Mouse (Mus musculus) C2C12 (cell line): ENCODE results near the gene Gpr146. TPM values are rescaled to one million over a fixed set of nuclear protein-coding genes. Genes with fewer than 3 reads are reported as not detected.

Experiments
- H3K27me3 ChIP-seq: one replicate; pipeline ENCODE4 v1.6.1; 2011; ENCODE audit not compliant: control insufficient read depth, insufficient read depth, insufficient read length
- H3K36me3 ChIP-seq: one replicate; pipeline ENCODE4 v1.6.1; 2011; ENCODE audit not compliant: control insufficient read depth, insufficient read depth
- H3K4me3 ChIP-seq: one replicate; pipeline ENCODE4 v1.5.1; 2011; ENCODE audit warnings: mild to moderate bottlenecking, control low read depth; ENCODE audit not compliant: poor library complexity, insufficient read depth, severe bottlenecking
- H3K79me2 ChIP-seq: one replicate; pipeline ENCODE4 v1.6.1; 2011; ENCODE audit not compliant: control insufficient read depth, insufficient read depth
- H3K79me3 ChIP-seq: one replicate; pipeline ENCODE4 v1.6.1; 2011; ENCODE audit warnings: low read depth, control low read depth
- H3ac ChIP-seq: one replicate; pipeline ENCODE3; 2011; ENCODE audit warnings: low read depth; ENCODE audit not compliant: control insufficient read depth, insufficient read length
- CEBPB ChIP-seq: IDR thresholded peaks from one replicate; pipeline ENCODE4 v1.6.1; 2011; ENCODE audit warnings: low read depth, mild to moderate bottlenecking, control low read depth, moderate library complexity
- CTCF ChIP-seq: IDR thresholded peaks from one replicate; pipeline ENCODE4 v1.5.1; 2011; ENCODE audit not compliant: control insufficient read depth, insufficient read depth, insufficient read length
- FOSL1 ChIP-seq: IDR thresholded peaks from one replicate; pipeline ENCODE4 v1.8.0; 2011; ENCODE audit warnings: mild to moderate bottlenecking, low read length; ENCODE audit not compliant: poor library complexity, insufficient read depth, severe bottlenecking
- MAX ChIP-seq: IDR thresholded peaks from one replicate; pipeline ENCODE4 v1.6.1; 2011; ENCODE audit warnings: mild to moderate bottlenecking, control low read depth
- MYOD1 ChIP-seq: IDR thresholded peaks from one replicate; pipeline ENCODE4 v1.6.1; 2011; ENCODE audit warnings: low read depth; ENCODE audit not compliant: control insufficient read depth, insufficient read length
- MYOG ChIP-seq: IDR thresholded peaks from one replicate; pipeline ENCODE4 v1.6.1; 2011; ENCODE audit not compliant: control insufficient read depth, insufficient read length; ENCODE audit errors: extremely low read depth
- USF1 ChIP-seq: IDR thresholded peaks from one replicate; pipeline ENCODE4 v1.6.1; 2011; ENCODE audit warnings: low read depth, mild to moderate bottlenecking, control low read depth, moderate library complexity
- polyA plus RNA-seq: library from polyadenylated mRNA; unstranded; fragments of >200 nt; fragmentation: generic; extraction: Trizol; gene quantifications from one replicate; pipeline ENCODE4 v1.2.1, GENCODE M21; 2012; ENCODE audit warnings: missing spikeins

Gpr146 gene
- polyA plus RNA-seq, 1 experiment, result 1.7 TPM

GRCm38 (mm10) chr5:139363858-139364257 lies 13.6 kb upstream of the Gpr146 start:
- no peaks in the 10 kb centered on the region for H3K36me3 ChIP-seq
- H3ac ChIP-seq, result no peak overlapping the region
- TF ChIP-seq MAX, result no peak
- TF ChIP-seq MYOG, result no peak
- no peak for TF ChIP-seq CTCF
- TF ChIP-seq CEBPB, result no peak
- no peak for TF ChIP-seq USF1
- no peak for TF ChIP-seq FOSL1
- no peak for TF ChIP-seq MYOD1
- no peak overlapping the region for H3K4me3 ChIP-seq
- H3K79me2 ChIP-seq, result no peaks in the 10 kb centered on the region
- no peaks in the 10 kb centered on the region for H3K79me3 ChIP-seq
- H3K27me3 ChIP-seq, result no peaks in the 10 kb centered on the region

GRCm38 (mm10) chr5:139364260-139364910 lies 13.1 kb upstream of the Gpr146 start:
- no peaks in the 10 kb centered on the region for H3K79me2 ChIP-seq
- no peak overlapping the region for H3ac ChIP-seq
- H3K4me3 ChIP-seq, result no peak overlapping the region
- TF ChIP-seq CTCF, result peak; percentile 80
- TF ChIP-seq MYOD1, result no peak
- no peaks in the 10 kb centered on the region for H3K27me3 ChIP-seq
- no peaks in the 10 kb centered on the region for H3K79me3 ChIP-seq
- no peaks in the 10 kb centered on the region for H3K36me3 ChIP-seq

DNA sequence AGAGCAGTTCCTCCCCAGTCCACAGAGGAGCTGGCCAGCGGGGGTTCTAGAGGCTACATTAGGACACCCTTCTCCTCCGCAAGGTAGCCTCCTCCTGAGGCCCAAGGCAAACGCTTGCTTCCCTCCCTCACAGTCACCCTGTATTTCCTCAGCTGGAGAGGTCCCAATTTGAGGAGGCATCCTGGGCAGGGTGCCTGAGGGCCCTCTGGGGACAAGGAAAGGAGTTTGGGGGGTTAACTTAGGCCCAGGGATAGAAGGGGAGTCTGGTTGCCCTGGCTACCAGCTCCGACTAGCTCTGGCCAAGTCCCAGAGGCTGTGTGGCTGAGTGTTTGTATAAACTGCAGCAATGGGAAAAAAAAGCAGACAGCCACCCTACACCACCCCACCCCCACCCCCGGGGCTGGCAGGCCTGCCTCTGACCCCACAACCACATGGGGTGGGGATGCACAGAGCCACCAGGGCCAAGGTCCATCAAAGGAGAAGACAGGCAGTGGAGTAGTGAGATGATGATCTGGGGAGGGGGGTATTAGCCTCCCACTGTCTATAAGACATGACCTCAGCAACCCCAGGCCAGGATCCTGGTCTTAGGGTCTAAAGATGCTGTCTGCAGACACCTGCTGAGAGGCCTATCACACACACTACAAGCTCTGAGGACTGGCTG lies 12.5 kb upstream of the Gpr146 start:
- Histone ChIP-seq H3K36me3 (no peaks in the 10 kb centered on the region), H3K79me3 (no peaks in the 10 kb centered on the region), H3K79me2 (no peaks in the 10 kb centered on the region), H3K27me3 (no peaks in the 10 kb centered on the region), H3ac (no peak overlapping the region), H3K4me3 (no peak overlapping the region)
- TF ChIP-seq CTCF (no peak), CEBPB (no peak), MYOG (no peak), USF1 (no peak), MAX (no peak), MYOD1 (no peak), FOSL1 (no peak)

- H3K27me3 ChIP-seq, result no peaks in the 10 kb centered on the region
- no peaks in the 10 kb centered on the region for H3K36me3 ChIP-seq
- no peaks in the 10 kb centered on the region for H3K79me2 ChIP-seq
- H3K79me3 ChIP-seq, result peaks cover 1% of the 10 kb centered on the region
- H3ac ChIP-seq, result no peak overlapping the region
- no peak overlapping the region for H3K4me3 ChIP-seq
- TF ChIP-seq MAX, result no peak
- no peak for TF ChIP-seq USF1
- TF ChIP-seq FOSL1, result no peak
- no peak for TF ChIP-seq CEBPB
- TF ChIP-seq MYOD1, result no peak
- no peak for TF ChIP-seq CTCF
- no peak for TF ChIP-seq MYOG
These were observed 11.7 kb upstream of the Gpr146 start for GRCm38 (mm10) chr5:139365827-139366226.

- Histone ChIP-seq H3K79me2 (no peaks in the 10 kb centered on the region), H3K27me3 (no peaks in the 10 kb centered on the region), H3ac (no peak overlapping the region), H3K4me3 (no peak overlapping the region), H3K36me3 (no peaks in the 10 kb centered on the region), H3K79me3 (peaks cover 1% of the 10 kb centered on the region)
- no peak for TF ChIP-seq CEBPB
- TF ChIP-seq MYOD1, result no peak
These were observed 11.0 kb upstream of the Gpr146 start for GRCm38 (mm10) chr5:139366484-139366883.

DNA sequence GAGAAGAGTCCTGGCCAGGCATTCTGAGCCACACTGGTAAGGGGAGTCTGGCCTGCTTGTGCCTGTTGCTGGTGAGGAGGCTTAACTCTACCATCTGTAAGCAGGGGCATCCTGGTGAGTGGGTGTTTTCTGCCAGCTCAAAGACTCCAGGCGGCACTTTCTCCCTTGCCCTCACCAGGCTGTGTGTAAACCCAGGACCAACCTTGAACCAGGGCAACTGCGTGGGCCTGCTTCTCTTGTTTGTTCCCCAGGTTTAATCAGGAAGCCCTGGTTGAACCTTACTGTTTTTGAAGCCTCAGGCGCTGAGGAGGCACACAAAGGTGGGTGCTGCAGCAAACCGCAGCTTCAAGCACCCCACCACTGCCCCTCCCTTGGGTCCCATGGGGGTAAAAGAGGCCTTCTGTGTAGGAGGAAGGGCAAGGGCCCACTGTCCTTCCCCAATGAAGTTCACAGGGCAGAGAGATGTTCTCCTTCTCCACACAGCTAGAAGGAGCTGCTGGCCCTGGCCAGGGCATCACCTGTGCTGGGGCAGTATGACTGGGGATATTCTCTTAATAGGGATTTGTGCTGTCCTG lies 9.5 kb upstream of the Gpr146 start:
- H3K79me3 ChIP-seq, result peaks cover 1% of the 10 kb centered on the region
- no peak overlapping the region for H3ac ChIP-seq
- H3K79me2 ChIP-seq, result no peaks in the 10 kb centered on the region
- TF ChIP-seq MYOD1 (no peak), MAX (no peak), FOSL1 (no peak), USF1 (no peak), CEBPB (no peak)
- no peaks in the 10 kb centered on the region for H3K36me3 ChIP-seq
- no peak overlapping the region for H3K4me3 ChIP-seq
- no peaks in the 10 kb centered on the region for H3K27me3 ChIP-seq
